Mouse (Mus musculus) embryonic facial prominence, embryonic 13.5 days (tissue): ENCODE data around the gene Mrps36. TPM values are rescaled to one million over a fixed set of nuclear protein-coding genes. Genes with fewer than 3 reads are reported as not detected.
"Not testable (repeated sequence)": the region's sequence is repeated elsewhere in the genome, so short reads cannot be mapped to it uniquely, and the experiment has no call there.

Experiments used
- ATAC-seq: fragments of 200-750 bp; cut with Nextera tagmentation; 2 replicates; pipeline ENCODE4 v1.8.0; 2017; ENCODE audit warnings: low read depth; ENCODE audit not compliant: insufficient number of reproducible peaks, insufficient read depth, low FRiP score, low TSS enrichment
- H3K27ac ChIP-seq: fragments of 300-500 bp; sonication (generic); 2 replicates; pipeline ENCODE4 v1.5.1; 2015; ENCODE audit warnings: moderate library complexity, mild to moderate bottlenecking, inconsistent platforms
- H3K27me3 ChIP-seq: fragments of 300-500 bp; sonication (generic); 2 replicates; pipeline ENCODE4 v1.6.1; 2015; ENCODE audit warnings: mild to moderate bottlenecking, inconsistent platforms
- H3K36me3 ChIP-seq: fragments of 300-500 bp; sonication (generic); 2 replicates; pipeline ENCODE4 v1.6.1; 2015; ENCODE audit warnings: mild to moderate bottlenecking, inconsistent platforms
- H3K4me1 ChIP-seq: fragments of 300-500 bp; sonication (generic); 2 replicates; pipeline ENCODE4 v1.6.1; 2015; ENCODE audit warnings: inconsistent platforms
- H3K4me2 ChIP-seq: fragments of 300-500 bp; sonication (generic); 2 replicates; pipeline ENCODE4 v1.6.1; 2015; ENCODE audit warnings: moderate library complexity, mild to moderate bottlenecking, inconsistent platforms
- H3K4me3 ChIP-seq: fragments of 300-500 bp; sonication (generic); 2 replicates; pipeline ENCODE4 v1.5.1; 2015; ENCODE audit warnings: mild to moderate bottlenecking, inconsistent platforms
- H3K9ac ChIP-seq: fragments of 300-500 bp; sonication (generic); 2 replicates; pipeline ENCODE4 v1.6.1; 2015; ENCODE audit warnings: mild to moderate bottlenecking, inconsistent platforms
- H3K9me3 ChIP-seq: fragments of 300-500 bp; sonication (generic); 2 replicates; pipeline ENCODE4 v1.6.1; 2016; ENCODE audit warnings: inconsistent platforms
- WGBS: fragments of 180-500 bp; shearing (Covaris S2); methylation state at CpG from one replicate; pipeline ENCODE4 v1.1.7; 2015; ENCODE audit warnings: mixed read lengths; 5-methylcytosine and 5-hydroxymethylcytosine counted together
- polyA plus RNA-seq: library from polyadenylated mRNA; unstranded; fragments of >200 nt; fragmentation: Nextera tagmentation; extraction: Ambion mirVana; gene quantifications from 2 replicates; pipeline ENCODE4 v1.2.1, GENCODE M21; 2015

The Mrps36 gene
- polyA plus RNA-seq, 1 experiment from 2014 or later = 141 TPM

DNA sequence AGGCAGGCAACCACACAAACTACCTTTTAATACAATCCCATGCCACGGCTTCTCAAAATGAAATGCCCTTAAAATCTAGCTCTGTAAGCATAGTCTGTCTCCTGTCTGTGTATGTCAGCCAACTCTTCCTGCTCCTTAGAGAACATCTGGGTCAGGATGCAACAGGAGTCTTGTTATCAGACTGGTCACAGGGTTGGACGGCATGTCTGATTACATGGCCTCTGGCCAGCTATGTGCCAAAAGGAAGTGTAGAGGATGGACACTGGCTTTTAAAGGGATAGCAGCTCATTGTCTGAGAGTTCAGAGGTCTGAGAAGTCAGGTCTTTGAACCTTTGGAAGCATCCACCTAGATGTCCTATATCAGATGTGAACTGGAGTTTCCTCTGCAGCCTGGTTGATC lies 10.9 kb upstream of the Mrps36 start:
- no peak for ATAC-seq
- no peak overlapping the region for H3K9ac ChIP-seq
- no peaks in the 10 kb centered on the region for H3K27me3 ChIP-seq
- no peak overlapping the region for H3K27ac ChIP-seq
- H3K4me1 ChIP-seq = no peaks in the 10 kb centered on the region
- no peak overlapping the region for H3K4me2 ChIP-seq
- H3K4me3 ChIP-seq = no peak overlapping the region
- H3K36me3 ChIP-seq = peaks cover 14% of the 10 kb centered on the region
- 86% methylated on average over 2 of the region's 2 CpGs for WGBS
- H3K9me3 ChIP-seq = no peaks in the 10 kb centered on the region

DNA sequence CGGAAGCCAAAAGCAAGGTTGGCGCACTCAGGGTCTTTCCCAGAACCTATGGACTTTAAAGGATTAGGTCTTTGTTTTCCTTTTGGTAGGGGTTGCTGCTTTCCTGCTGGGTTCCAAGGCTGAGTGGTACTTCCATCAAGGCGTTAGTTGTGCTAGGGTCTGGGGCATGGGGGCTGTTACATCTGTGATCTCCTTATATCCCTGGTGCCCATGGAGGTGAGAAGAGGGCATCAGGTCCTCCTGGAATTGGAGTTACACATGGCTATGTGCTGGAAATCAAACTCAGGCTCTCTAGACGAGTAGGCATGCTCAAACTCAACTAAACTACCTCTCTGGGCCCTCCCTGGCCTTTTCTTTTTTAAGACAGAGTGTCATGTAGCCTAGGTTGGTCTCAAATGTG lies 9.7 kb upstream of the Mrps36 start:
- no peak overlapping the region for H3K4me2 ChIP-seq
- WGBS = 66% methylated on average over 4 of the region's 4 CpGs
- H3K4me1 ChIP-seq = no peaks in the 10 kb centered on the region
- no peaks in the 10 kb centered on the region for H3K9me3 ChIP-seq
- H3K27ac ChIP-seq = no peak overlapping the region
- H3K9ac ChIP-seq = no peak overlapping the region
- H3K36me3 ChIP-seq = peaks cover 2% of the 10 kb centered on the region; the same call in 1 of the 2 replicates
- ATAC-seq = no peak
- H3K4me3 ChIP-seq = no peak overlapping the region
- H3K27me3 ChIP-seq = no peaks in the 10 kb centered on the region

DNA sequence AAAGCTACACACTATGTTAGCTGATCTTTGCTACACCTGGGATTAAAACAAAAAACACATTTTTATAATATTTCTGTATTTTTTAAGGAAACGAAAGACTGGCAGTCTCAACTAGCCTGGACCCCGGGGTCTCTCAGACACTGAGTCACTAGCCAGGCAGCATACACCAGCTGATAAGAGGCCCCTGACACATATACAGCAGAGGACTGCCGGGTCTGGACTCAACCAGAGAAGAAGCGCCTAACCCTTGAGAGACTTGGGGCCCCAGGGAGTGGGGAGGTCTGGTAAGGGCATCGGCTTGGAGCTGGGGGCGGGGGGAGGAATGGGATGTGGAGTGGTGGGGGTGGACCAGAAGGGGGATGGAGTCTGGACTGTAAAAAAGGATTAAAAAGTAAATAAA lies 8.6 kb upstream of the Mrps36 start:
- H3K9ac ChIP-seq = no peak overlapping the region
- H3K4me2 ChIP-seq = no peak overlapping the region
- H3K9me3 ChIP-seq = no peaks in the 10 kb centered on the region
- no peak overlapping the region for H3K4me3 ChIP-seq
- no peak overlapping the region for H3K27ac ChIP-seq
- H3K4me1 ChIP-seq = no peaks in the 10 kb centered on the region
- no peak for ATAC-seq
- H3K36me3 ChIP-seq = no peaks in the 10 kb centered on the region
- WGBS = 84% methylated on average over 6 of the region's 6 CpGs
- no peaks in the 10 kb centered on the region for H3K27me3 ChIP-seq

- ATAC-seq = no peak
- WGBS = 82% methylated on average over 8 of the region's 8 CpGs
- Histone ChIP-seq H3K9ac (no peak overlapping the region), H3K4me1 (no peaks in the 10 kb centered on the region), H3K27ac (no peak overlapping the region), H3K27me3 (no peaks in the 10 kb centered on the region), H3K4me2 (no peak overlapping the region), H3K36me3 (no peaks in the 10 kb centered on the region), H3K4me3 (no peak overlapping the region), H3K9me3 (no peaks in the 10 kb centered on the region)
Measured at GRCm38 (mm10) chr13:100752529-100752928, 8.1 kb upstream of the Mrps36 start.

GRCm38 (mm10) chr13:100751402-100751801 lies 6.9 kb upstream of the Mrps36 start:
- no peak for ATAC-seq
- Histone ChIP-seq H3K36me3 (no peaks in the 10 kb centered on the region), H3K4me2 (no peak overlapping the region), H3K9me3 (no peaks in the 10 kb centered on the region), H3K27ac (no peak overlapping the region), H3K27me3 (no peaks in the 10 kb centered on the region), H3K4me3 (no peak overlapping the region), H3K9ac (no peak overlapping the region), H3K4me1 (no peaks in the 10 kb centered on the region)
- WGBS = 88% methylated on average over 3 of the region's 3 CpGs

DNA sequence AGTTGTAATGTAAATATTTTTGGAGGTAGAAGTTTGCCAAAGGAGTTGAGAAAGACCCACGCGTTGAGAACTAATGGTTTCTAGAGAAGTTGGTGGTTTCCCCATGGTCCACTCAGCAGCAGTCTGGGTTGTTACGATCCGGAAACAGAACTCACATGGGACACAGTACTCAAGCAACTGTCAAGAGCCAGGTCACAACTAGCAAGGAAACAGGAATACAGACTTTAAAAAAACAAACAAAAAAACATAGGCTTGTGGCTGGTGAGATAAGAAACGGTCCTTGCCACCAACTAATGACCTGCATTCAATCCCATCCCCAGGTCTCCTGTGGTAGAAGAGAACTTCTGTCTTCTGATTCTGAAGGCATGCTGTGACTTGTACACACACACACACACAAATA lies 6.3 kb upstream of the Mrps36 start:
- no peak for ATAC-seq
- H3K9me3 ChIP-seq = no peaks in the 10 kb centered on the region
- 80% methylated on average over 5 of the region's 5 CpGs for WGBS
- no peak overlapping the region for H3K9ac ChIP-seq
- no peaks in the 10 kb centered on the region for H3K36me3 ChIP-seq
- H3K27me3 ChIP-seq = no peaks in the 10 kb centered on the region
- no peak overlapping the region for H3K4me3 ChIP-seq
- H3K4me1 ChIP-seq = no peaks in the 10 kb centered on the region
- no peak overlapping the region for H3K27ac ChIP-seq
- H3K4me2 ChIP-seq = no peak overlapping the region

- no peaks in the 10 kb centered on the region for H3K36me3 ChIP-seq
- no peak overlapping the region for H3K27ac ChIP-seq
- H3K27me3 ChIP-seq = no peaks in the 10 kb centered on the region
- no peak for ATAC-seq
- H3K4me1 ChIP-seq = 0 out of 2 replicates have a peak, but pooled peaks cover 5% of the 10 kb centered on the region
- WGBS = 49% methylated on average over 8 of the region's 8 CpGs
- H3K9me3 ChIP-seq = no peaks in the 10 kb centered on the region
- no peak overlapping the region for H3K4me2 ChIP-seq
- no peak overlapping the region for H3K4me3 ChIP-seq
- H3K9ac ChIP-seq = no peak overlapping the region
Measured at GRCm38 (mm10) chr13:100748638-100749037, 4.2 kb upstream of the Mrps36 start.

DNA sequence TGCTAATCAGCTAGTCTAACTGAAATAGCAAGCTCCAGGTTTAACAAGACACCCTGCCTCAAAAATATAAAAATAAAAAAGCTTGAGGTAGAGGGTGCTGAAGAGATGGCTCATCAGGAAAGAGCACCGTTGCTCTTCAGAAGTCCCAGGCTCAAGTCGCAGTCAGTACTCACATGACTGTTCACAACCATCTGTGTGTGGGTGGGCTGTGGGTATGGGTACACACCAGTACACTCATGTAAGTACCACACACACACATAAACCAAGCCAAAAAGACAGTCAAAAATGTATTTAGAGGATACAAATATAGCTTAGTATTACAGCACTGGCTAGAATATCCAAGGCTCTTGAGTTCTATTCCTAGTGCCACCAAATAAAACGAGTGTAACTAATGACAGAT lies 1.6 kb upstream of the Mrps36 start:
- Histone ChIP-seq H3K27me3 (no peaks in the 10 kb centered on the region), H3K9me3 (no peaks in the 10 kb centered on the region), H3K9ac (no peak overlapping the region), H3K27ac (no peak overlapping the region), H3K4me1 (peaks cover 12% of the 10 kb centered on the region), H3K4me3 (no peak overlapping the region), H3K36me3 (no peaks in the 10 kb centered on the region), H3K4me2 (no peak overlapping the region)
- no peak for ATAC-seq
- 85% methylated on average over 3 of the region's 3 CpGs for WGBS

GRCm38 (mm10) chr13:100743346-100744035 lies 968 bp downstream of the Mrps36 start:
- Histone ChIP-seq H3K4me2 (peak overlapping the region; percentile 67), H3K27me3 (no peaks in the 10 kb centered on the region), H3K4me3 (peak overlapping the region; percentile 79), H3K9ac (peak overlapping the region; percentile 85), H3K36me3 (peaks cover 3% of the 10 kb centered on the region), H3K9me3 (no peaks in the 10 kb centered on the region), H3K4me1 (peaks cover 12% of the 10 kb centered on the region), H3K27ac (peak overlapping the region; percentile 93)
- 73% methylated on average over 11 of the region's 11 CpGs for WGBS
- 0 out of 2 replicates have a peak, but pooled peaks have one; percentile 16 for ATAC-seq

- no peak overlapping the region for H3K4me2 ChIP-seq
- H3K9ac ChIP-seq = no peak overlapping the region
- ATAC-seq = no peak
Measured at GRCm38 (mm10) chr13:100742831-100743230, 1.6 kb downstream of the Mrps36 start.

DNA sequence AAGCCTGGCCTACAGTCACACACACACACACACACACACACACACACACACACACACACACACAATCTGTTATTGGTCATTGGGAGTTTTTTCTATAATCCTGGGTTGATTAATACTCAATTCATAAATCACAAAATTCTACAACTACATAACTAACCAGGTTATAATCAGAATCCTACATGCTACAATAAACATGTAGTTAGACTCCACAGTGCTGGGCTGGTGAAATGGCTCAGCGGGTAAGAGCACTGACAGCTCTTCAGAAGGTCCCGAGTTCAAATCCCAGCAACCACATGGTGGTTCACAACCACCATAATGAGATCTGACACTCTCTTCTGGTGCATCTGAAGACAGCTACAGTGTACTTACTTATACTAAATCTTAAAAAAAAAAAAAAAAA lies 11.7 kb downstream of the Mrps36 start:
- Histone ChIP-seq H3K9ac (no peak overlapping the region), H3K36me3 (peaks cover 31% of the 10 kb centered on the region), H3K27me3 (no peaks in the 10 kb centered on the region), H3K4me2 (no peak overlapping the region), H3K27ac (no peak overlapping the region), H3K4me3 (no peak overlapping the region), H3K9me3 (no peaks in the 10 kb centered on the region), H3K4me1 (peaks cover 9% of the 10 kb centered on the region)
- WGBS = 87% methylated on average over 2 of the region's 2 CpGs
- no peak for ATAC-seq

More at GRCm38 (mm10) chr13:100742831-100743230, 1.6 kb downstream of the Mrps36 start:
- Histone ChIP-seq H3K4me1 (peaks cover 12% of the 10 kb centered on the region), H3K4me3 (no peak overlapping the region), H3K9me3 (no peaks in the 10 kb centered on the region), H3K36me3 (peaks cover 8% of the 10 kb centered on the region), H3K27ac (no peak overlapping the region), H3K27me3 (no peaks in the 10 kb centered on the region)
- 91% methylated on average over 5 of the region's 5 CpGs for WGBS

- Histone ChIP-seq H3K27ac (peak overlapping the region; percentile 94), H3K4me2 (peak overlapping the region; percentile 68; the same call in 1 of the 2 replicates), H3K36me3 (peaks cover 30% of the 10 kb centered on the region)
- ATAC-seq, H3K27me3 ChIP-seq, H3K4me1 ChIP-seq, H3K9me3 ChIP-seq, H3K4me3 ChIP-seq, H3K9ac ChIP-seq: not testable (repeated sequence)
- 87% methylated on average over 6 of the region's 6 CpGs for WGBS
Measured at GRCm38 (mm10) chr13:100731462-100732046, 12.9 kb downstream of the Mrps36 start.
